Mouse (Mus musculus) left cerebral cortex, adult 8-10 months (tissue): ENCODE data around the gene Creb3l2. TPM values are rescaled to one million over a fixed set of nuclear protein-coding genes. Genes with fewer than 3 reads are reported as not detected.

ENCODE experiments used
- DNase-seq, 2 experiments: peaks; one replicate each; pipeline ENCODE4 v3.0.0; 2022; ENCODE audit warnings: low spot score in 2 of 2
- total RNA-seq, 4 experiments: library from RNA; stranded (reverse); gene quantifications; 2 replicates each; pipeline ENCODE4 v1.2.4; 2022

Gene Creb3l2
- total RNA-seq, 4 experiments from 2014 or later = 7.9 to 10.8 (median 9.6) TPM

GRCm38 (mm10) chr6:37441251-37442011 is 515 bp downstream of the Creb3l2 start:
- DNase-seq = no peak

- no peak for DNase-seq
Measured at GRCm38 (mm10) chr6:37440491-37441250, 1.3 kb downstream of the Creb3l2 start.

GRCm38 (mm10) chr6:37439676-37440490 is 2.1 kb downstream of the Creb3l2 start:
- no peak for DNase-seq

DNA sequence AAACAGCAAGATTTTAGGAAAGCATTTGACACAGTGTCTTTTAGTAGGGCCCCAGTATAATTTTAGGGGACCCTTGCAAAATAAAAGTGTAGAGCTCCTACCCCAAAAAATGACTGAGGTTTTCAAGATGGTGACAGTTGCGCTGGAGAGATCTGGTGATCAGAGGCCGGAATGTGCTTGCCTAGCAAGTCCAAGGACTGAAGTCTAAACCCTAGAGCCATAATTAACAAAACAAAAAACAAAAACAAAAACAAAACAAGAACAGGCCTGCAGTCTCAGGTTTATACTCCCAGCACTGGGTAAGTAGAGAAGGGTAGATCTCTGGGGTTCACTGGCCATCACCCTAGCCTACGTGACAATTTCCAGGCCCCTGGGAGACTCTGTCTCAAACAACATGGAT is 3.4 kb downstream of the Creb3l2 start:
- no peak for DNase-seq

DNA sequence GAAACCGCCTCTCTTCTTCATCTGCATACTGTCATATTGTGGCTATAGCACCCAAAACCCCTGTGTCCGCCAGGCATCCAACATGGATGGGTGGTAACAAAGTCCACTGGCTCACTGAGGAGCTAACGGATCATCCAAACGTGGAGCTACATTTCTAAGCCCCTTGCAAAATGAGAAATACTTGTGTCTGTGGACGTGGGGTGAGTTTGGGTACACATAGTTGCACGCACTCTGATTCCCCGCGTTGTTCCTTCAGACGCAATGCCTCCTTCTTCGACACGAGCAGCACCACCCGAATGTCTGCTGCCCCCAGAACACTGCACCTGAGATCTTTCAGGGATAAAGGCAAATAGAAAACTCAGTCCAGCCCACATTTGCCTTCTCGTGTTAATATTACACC is 4.9 kb downstream of the Creb3l2 start:
- no peak for DNase-seq

DNA sequence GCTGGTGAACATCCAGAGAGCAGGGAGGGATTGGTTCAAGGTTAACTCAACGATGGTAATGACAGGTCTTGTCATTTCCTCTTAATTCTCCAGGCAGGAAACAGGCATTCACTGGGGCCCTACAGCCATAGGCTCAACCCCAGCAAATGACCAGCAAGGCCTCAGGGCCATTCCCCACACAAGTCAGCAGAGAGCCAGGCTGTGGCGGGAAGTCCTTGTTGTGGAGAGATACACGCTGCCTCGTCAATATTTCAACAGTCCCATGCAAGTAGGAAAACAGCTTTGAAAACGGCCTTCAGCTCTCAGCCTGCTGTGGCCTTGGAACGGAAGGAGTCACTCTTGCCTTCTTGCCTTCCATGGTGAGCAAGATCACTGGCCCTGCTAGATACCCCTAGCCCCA is 6.6 kb downstream of the Creb3l2 start:
- no peak for DNase-seq

- DNase-seq = no peak
Measured at GRCm38 (mm10) chr6:37429849-37430470, 12.0 kb downstream of the Creb3l2 start.

GRCm38 (mm10) chr6:37428947-37429346 is 13.0 kb downstream of the Creb3l2 start:
- DNase-seq = no peak

GRCm38 (mm10) chr6:37428044-37428443 is 13.9 kb downstream of the Creb3l2 start:
- no peak for DNase-seq

DNA sequence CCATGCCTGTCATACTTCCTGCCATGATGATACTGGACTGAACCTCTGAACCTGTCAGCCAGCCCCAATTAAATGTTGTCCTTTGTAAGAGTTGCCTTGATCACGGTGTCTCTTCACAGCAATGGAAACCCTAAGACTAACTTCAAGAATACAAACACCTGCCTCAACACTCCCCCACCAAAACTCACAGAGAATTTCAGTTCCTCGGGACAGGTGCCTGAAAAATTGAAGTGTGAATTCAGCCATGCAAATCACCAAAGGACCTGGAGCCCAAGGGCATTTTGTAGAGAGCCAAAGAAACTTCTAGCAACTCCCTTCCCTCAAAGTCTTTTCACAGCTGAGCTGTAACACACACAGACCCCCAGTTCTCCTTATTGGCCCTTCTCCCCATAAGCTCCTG is 15.3 kb downstream of the Creb3l2 start:
- DNase-seq = no peak

- no peak for DNase-seq
Measured at GRCm38 (mm10) chr6:37425833-37426232, 16.1 kb downstream of the Creb3l2 start.

- DNase-seq = no peak
Measured at GRCm38 (mm10) chr6:37425075-37425474, 16.9 kb downstream of the Creb3l2 start.

DNA sequence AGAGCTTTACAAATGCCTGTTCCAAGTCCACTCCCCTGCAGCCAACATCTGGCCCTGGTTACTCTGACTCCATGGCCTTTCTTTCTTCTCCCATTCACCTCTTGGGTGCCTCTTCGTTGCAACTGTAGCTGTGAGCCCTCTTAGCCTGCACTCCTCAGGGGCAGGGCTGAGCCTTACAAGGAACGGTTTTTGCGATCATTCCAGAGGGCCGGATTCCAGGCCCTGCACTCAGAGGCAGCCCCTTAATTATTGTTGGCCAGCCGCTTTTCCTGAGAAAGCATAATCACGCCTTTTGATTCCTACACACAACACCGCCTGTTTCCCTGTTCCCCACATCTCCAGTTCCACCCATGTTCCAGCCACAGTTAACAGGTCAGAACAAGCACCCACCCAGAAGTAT is 17.6 kb downstream of the Creb3l2 start:
- DNase-seq = no peak

DNA sequence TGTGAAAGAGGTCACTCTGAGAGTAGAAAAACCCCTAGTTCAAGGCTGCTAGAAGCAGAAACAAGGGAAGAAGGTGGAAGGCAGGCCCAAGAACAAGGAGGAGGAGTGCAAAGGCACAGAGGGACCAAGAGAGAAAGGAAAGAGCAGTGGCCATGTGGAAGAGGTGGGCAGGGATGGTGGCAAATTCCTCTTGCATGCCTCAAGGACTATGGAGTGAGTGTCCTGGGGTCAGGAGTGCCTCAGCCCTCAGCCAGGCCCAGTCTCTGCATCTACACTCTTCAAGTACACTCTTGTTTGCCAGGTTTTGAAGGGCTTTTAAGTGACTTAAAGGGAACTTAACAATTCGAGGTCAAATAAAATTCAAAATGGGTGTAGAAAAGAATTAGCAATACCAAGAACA is 18.6 kb downstream of the Creb3l2 start:
- DNase-seq = no peak

DNA sequence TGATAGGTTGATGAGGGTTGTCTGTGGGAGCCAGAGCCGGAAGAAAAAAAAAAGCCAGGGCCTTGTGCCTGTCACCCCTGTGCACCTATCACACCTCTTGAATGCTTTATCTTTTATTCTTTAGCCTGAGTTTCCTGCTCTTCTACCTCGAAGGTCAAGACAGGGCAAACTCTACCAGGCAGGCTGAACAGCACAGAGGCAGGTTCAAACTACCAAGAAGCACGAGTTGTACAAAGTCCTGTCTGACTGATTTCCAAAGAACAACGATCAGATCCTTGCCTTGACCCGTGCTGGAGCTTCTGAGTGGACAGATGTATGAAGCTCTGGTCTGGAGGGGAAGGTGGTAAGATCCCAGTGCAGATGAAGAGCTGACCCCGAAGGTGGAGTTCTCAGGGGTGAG is 20.8 kb downstream of the Creb3l2 start:
- no peak for DNase-seq

GRCm38 (mm10) chr6:37419445-37419941 is 22.5 kb downstream of the Creb3l2 start:
- DNase-seq = peak; percentile 76 to 93

GRCm38 (mm10) chr6:37418931-37419330 is 23.0 kb downstream of the Creb3l2 start:
- no peak for DNase-seq

GRCm38 (mm10) chr6:37416743-37417142 is 25.2 kb downstream of the Creb3l2 start:
- DNase-seq = no peak

GRCm38 (mm10) chr6:37415505-37415904 is 26.4 kb downstream of the Creb3l2 start:
- no peak for DNase-seq

- no peak for DNase-seq
Measured at GRCm38 (mm10) chr6:37415034-37415433, 26.9 kb downstream of the Creb3l2 start.

DNA sequence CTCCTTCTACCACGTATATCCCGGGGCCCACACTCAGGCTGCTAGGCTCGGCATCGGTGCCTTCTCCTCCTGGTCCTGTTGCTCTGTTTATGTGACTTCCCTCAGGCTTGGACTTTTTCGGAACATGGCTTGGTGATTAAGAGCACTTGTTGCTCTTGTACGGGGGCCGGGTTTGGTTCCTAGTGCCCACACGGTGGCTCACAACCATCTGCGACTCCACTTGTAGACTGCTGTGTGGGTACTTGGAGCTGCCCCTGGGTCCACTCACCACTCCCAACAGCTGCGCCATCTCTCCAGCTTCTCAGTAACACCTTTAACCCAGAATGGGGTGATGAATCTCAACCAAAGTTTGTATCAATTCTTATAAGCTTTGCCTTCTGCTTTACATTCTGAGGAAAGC is 27.4 kb downstream of the Creb3l2 start:
- no peak for DNase-seq
